Mouse (Mus musculus): ENCODE data around the gene Stk33. TPM values are rescaled to one million over a fixed set of nuclear protein-coding genes. Genes with fewer than 3 reads are reported as not detected.
"Not testable (repeated sequence)": the region's sequence is repeated elsewhere in the genome, so short reads cannot be mapped to it uniquely, and the experiment has no call there.

Gene Stk33
- total and polyA plus RNA-seq, 2 experiments from 2014 or later, result 6.5 to 7.9 TPM

DNA sequence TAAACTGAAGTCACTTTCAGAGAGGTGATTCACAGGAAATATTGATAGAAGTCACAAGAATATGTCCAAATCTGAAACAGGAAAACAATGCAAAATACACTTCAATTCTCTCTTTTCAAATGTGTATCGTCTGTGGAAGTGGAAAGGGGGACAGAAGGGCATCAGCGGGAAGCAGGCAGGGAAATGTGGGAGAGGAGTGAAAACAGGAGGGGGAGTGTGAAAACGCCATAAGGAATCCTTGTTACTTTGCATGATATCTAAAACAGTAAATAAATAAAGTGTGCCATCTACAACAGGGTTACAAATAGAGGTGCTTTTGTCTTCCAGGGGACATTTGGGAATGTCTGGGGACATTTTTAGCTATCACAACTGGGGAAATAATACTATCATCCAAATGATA, 39.6 kb downstream of the Stk33 start:
- DNase-seq (ENCODE audit: low spot score) (no peak), ATAC-seq (ENCODE audit: low FRiP score) (no peak)
- Histone ChIP-seq H3K36me3 (ENCODE audit: insufficient read depth, low read length) (no peaks in the 10 kb centered on the region), H3K27ac (ENCODE audit: low read depth, low read length) (no peak overlapping the region), H3K4me2 (ENCODE audit: low read depth, low read length, poor library complexity, severe bottlenecking) (no peak overlapping the region), H3K9ac (replicated peaks; ENCODE audit: low read length, poor library complexity, severe bottlenecking) (no peak overlapping the region), H3K27me3 (ENCODE audit: insufficient read depth, low read length) (no peaks in the 10 kb centered on the region), H3K9me3 (ENCODE audit: low read length) (no peaks in the 10 kb centered on the region), H3K4me1 (ENCODE audit: insufficient read depth, low read length) (no peaks in the 10 kb centered on the region), H3K4me3 (ENCODE audit: low read depth, low read length) (no peak overlapping the region)
- TF ChIP-seq CTCF (IDR thresholded peaks at IDR 0.05), result no peak
- 62% methylated on average over 3 of the region's 3 CpGs for WGBS

- WGBS, result 73% methylated on average over 1 of the region's 1 CpGs
- Histone ChIP-seq H3K4me1 (ENCODE audit: insufficient read depth, low read length) (no peaks in the 10 kb centered on the region), H3K4me3 (ENCODE audit: low read depth, low read length) (no peak overlapping the region), H3K9me3 (ENCODE audit: low read length) (0 out of 2 replicates have a peak, but pooled peaks cover 3% of the 10 kb centered on the region), H3K27ac (ENCODE audit: low read depth, low read length) (no peak overlapping the region), H3K9ac (replicated peaks; ENCODE audit: low read length, poor library complexity, severe bottlenecking) (no peak overlapping the region), H3K27me3 (ENCODE audit: insufficient read depth, low read length) (no peaks in the 10 kb centered on the region), H3K4me2 (ENCODE audit: low read depth, low read length, poor library complexity, severe bottlenecking) (no peak overlapping the region), H3K36me3 (ENCODE audit: insufficient read depth, low read length) (no peaks in the 10 kb centered on the region)
- DNase-seq (ENCODE audit: low spot score) (no peak), ATAC-seq (ENCODE audit: low FRiP score) (no peak)
- TF ChIP-seq CTCF (IDR thresholded peaks at IDR 0.05), result no peak
Measured at GRCm38 (mm10) chr7:109381131-109381530, 57.8 kb downstream of the Stk33 start.

DNA sequence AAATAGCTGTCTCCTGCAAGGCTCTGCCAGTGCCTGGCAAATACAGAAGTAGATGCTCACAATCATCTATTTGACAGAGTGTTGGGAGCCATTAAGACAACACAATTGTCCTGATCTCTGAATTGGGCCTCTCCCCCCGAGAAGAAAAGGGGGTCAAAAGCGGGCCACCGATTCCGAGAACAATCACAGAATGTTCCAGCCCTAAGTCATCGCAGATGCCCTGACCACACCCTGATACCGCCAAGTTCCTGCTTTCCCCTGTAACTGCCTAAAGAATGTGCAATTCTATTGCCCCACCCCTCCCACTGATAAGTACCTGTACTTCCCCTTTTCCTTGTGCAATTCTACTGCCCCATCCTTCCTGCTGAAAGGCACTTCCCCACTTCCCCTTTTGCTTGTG, 65.3 kb downstream of the Stk33 start:
- not testable (repeated sequence) for H3K9me3 ChIP-seq (ENCODE audit: low read length); H3K4me2 ChIP-seq (ENCODE audit: low read depth, low read length, poor library complexity, severe bottlenecking); H3K27ac ChIP-seq (ENCODE audit: low read depth, low read length); H3K4me3 ChIP-seq (ENCODE audit: low read depth, low read length); DNase-seq (ENCODE audit: low spot score); H3K36me3 ChIP-seq (ENCODE audit: insufficient read depth, low read length); H3K9ac ChIP-seq (replicated peaks; ENCODE audit: low read length, poor library complexity, severe bottlenecking); H3K4me1 ChIP-seq (ENCODE audit: insufficient read depth, low read length); ATAC-seq (ENCODE audit: low FRiP score); H3K27me3 ChIP-seq (ENCODE audit: insufficient read depth, low read length)
- WGBS, result 97% methylated on average over 6 of the region's 6 CpGs

GRCm38 (mm10) chr7:109358435-109359187, 80.3 kb downstream of the Stk33 start:
- no peaks in the 10 kb centered on the region for H3K9me3 ChIP-seq (ENCODE audit: low read length)
- H3K27ac ChIP-seq (ENCODE audit: low read depth, low read length), result no peak overlapping the region
- no peak for ATAC-seq (ENCODE audit: low FRiP score)
- no peak for DNase-seq (ENCODE audit: low spot score)
- no peak overlapping the region for H3K4me3 ChIP-seq (ENCODE audit: low read depth, low read length)
- 63% methylated on average over 5 of the region's 5 CpGs for WGBS
- H3K36me3 ChIP-seq (ENCODE audit: insufficient read depth, low read length), result no peaks in the 10 kb centered on the region
- TF ChIP-seq CTCF (IDR thresholded peaks at IDR 0.05), result no peak
- H3K9ac ChIP-seq (replicated peaks; ENCODE audit: low read length, poor library complexity, severe bottlenecking), result no peak overlapping the region
- H3K4me1 ChIP-seq (ENCODE audit: insufficient read depth, low read length), result no peaks in the 10 kb centered on the region
- H3K27me3 ChIP-seq (ENCODE audit: insufficient read depth, low read length), result no peaks in the 10 kb centered on the region
- H3K4me2 ChIP-seq (ENCODE audit: low read depth, low read length, poor library complexity, severe bottlenecking), result no peak overlapping the region

GRCm38 (mm10) chr7:109357877-109358276, 81.0 kb downstream of the Stk33 start:
- no peak overlapping the region for H3K9ac ChIP-seq (replicated peaks; ENCODE audit: low read length, poor library complexity, severe bottlenecking)

GRCm38 (mm10) chr7:109347241-109347640, 91.6 kb downstream of the Stk33 start:
- H3K9me3 ChIP-seq (ENCODE audit: low read length), result no peaks in the 10 kb centered on the region
- TF ChIP-seq CTCF (IDR thresholded peaks at IDR 0.05), result no peak
- DNase-seq (ENCODE audit: low spot score), result no peak
- H3K27me3 ChIP-seq (ENCODE audit: insufficient read depth, low read length), result no peaks in the 10 kb centered on the region
- no peak overlapping the region for H3K27ac ChIP-seq (ENCODE audit: low read depth, low read length)
- WGBS, result 85% methylated on average over 3 of the region's 3 CpGs
- no peak overlapping the region for H3K4me3 ChIP-seq (ENCODE audit: low read depth, low read length)
- no peak overlapping the region for H3K4me2 ChIP-seq (ENCODE audit: low read depth, low read length, poor library complexity, severe bottlenecking)
- no peaks in the 10 kb centered on the region for H3K36me3 ChIP-seq (ENCODE audit: insufficient read depth, low read length)
- ATAC-seq (ENCODE audit: low FRiP score), result no peak
- no peak overlapping the region for H3K9ac ChIP-seq (replicated peaks; ENCODE audit: low read length, poor library complexity, severe bottlenecking)
- H3K4me1 ChIP-seq (ENCODE audit: insufficient read depth, low read length), result no peaks in the 10 kb centered on the region

More at GRCm38 (mm10) chr7:109357877-109358276, 81.0 kb downstream of the Stk33 start:
- H3K9me3 ChIP-seq (ENCODE audit: low read length), result no peaks in the 10 kb centered on the region
- H3K4me2 ChIP-seq (ENCODE audit: low read depth, low read length, poor library complexity, severe bottlenecking), result no peak overlapping the region
- H3K27me3 ChIP-seq (ENCODE audit: insufficient read depth, low read length), result no peaks in the 10 kb centered on the region
- no peak overlapping the region for H3K4me3 ChIP-seq (ENCODE audit: low read depth, low read length)
- no peak for TF ChIP-seq CTCF (IDR thresholded peaks at IDR 0.05)
- H3K4me1 ChIP-seq (ENCODE audit: insufficient read depth, low read length), result no peaks in the 10 kb centered on the region
- ATAC-seq (ENCODE audit: low FRiP score), result no peak
- no peaks in the 10 kb centered on the region for H3K36me3 ChIP-seq (ENCODE audit: insufficient read depth, low read length)
- H3K27ac ChIP-seq (ENCODE audit: low read depth, low read length), result no peak overlapping the region
- DNase-seq (ENCODE audit: low spot score), result no peak
- WGBS, result 84% methylated on average over 1 of the region's 1 CpGs
